Mouse (Mus musculus): ENCODE results near the gene Gfpt1. TPM values are rescaled to one million over a fixed set of nuclear protein-coding genes. Genes with fewer than 3 reads are reported as not detected.
A peak's percentile ranks its signal among the peaks of the same experiment; 100 is the strongest.

Gfpt1 gene
- 10.3 and 11.9 TPM in 2 replicates for polyA plus RNA-seq (2012; rRNA removed)

- 1% methylated on average over 68 of the region's 68 CpGs for WGBS
- peak; percentile 97 for DNase-seq
- TF ChIP-seq CTCF (conservative IDR thresholded peaks at IDR 0.05; ENCODE audit: insufficient read depth, insufficient read length, low read depth, low read length) = no peak
These were observed at the start of gene Gfpt1 for GRCm38 (mm10) chr6:87042337-87043130. TSS of gene Gfpt1 (plus strand) at chr6:87042846.

GRCm38 (mm10) chr6:86994254-86994653 lies 48.4 kb upstream of the Gfpt1 start:
- no peak overlapping the region for H3K4me3 ChIP-seq (ENCODE audit: insufficient read depth, low read depth, low read length)
- H3K27me3 ChIP-seq (replicated peaks; ENCODE audit: control insufficient read depth, insufficient read depth, low read length) = no peaks in the 10 kb centered on the region
- no peak for DNase-seq
- no peak overlapping the region for H3K27ac ChIP-seq (ENCODE audit: insufficient read depth, low read depth, low read length)
- 0 out of 2 replicates have a peak, but pooled peaks cover 4% of the 10 kb centered on the region for H3K4me1 ChIP-seq (ENCODE audit: control insufficient read depth, insufficient read depth, low read length)
- WGBS = 85% methylated on average over 4 of the region's 4 CpGs
- TF ChIP-seq CTCF (conservative IDR thresholded peaks at IDR 0.05; ENCODE audit: insufficient read depth, insufficient read length, low read depth, low read length) (no peak), POLR2A (IDR thresholded peaks at IDR 0.05; ENCODE audit: low read depth, low read length) (no peak)
- peaks cover 2% of the 10 kb centered on the region for H3K36me3 ChIP-seq (ENCODE audit: control insufficient read depth, insufficient read depth, low read length)

More at GRCm38 (mm10) chr6:87042337-87043130, at the start of gene Gfpt1:
- Histone ChIP-seq H3K36me3 (ENCODE audit: control insufficient read depth, insufficient read depth, low read length) (no peaks in the 10 kb centered on the region), H3K27me3 (replicated peaks; ENCODE audit: control insufficient read depth, insufficient read depth, low read length) (no peaks in the 10 kb centered on the region), H3K27ac (ENCODE audit: insufficient read depth, low read depth, low read length) (peak within 1 kb of the TSS; percentile 97), H3K4me3 (ENCODE audit: insufficient read depth, low read depth, low read length) (peak within 1 kb of the TSS; percentile 85), H3K4me1 (ENCODE audit: control insufficient read depth, insufficient read depth, low read length) (peaks cover 5% of the 10 kb centered on the region; the same call in 1 of the 2 replicates)

- no peak overlapping the region for H3K4me3 ChIP-seq (ENCODE audit: insufficient read depth, low read depth, low read length)
- WGBS = 70% methylated on average over 5 of the region's 5 CpGs
- TF ChIP-seq POLR2A (IDR thresholded peaks at IDR 0.05; ENCODE audit: low read depth, low read length) (no peak), CTCF (conservative IDR thresholded peaks at IDR 0.05; ENCODE audit: insufficient read depth, insufficient read length, low read depth, low read length) (no peak)
- H3K27ac ChIP-seq (ENCODE audit: insufficient read depth, low read depth, low read length) = no peak overlapping the region
- no peaks in the 10 kb centered on the region for H3K27me3 ChIP-seq (replicated peaks; ENCODE audit: control insufficient read depth, insufficient read depth, low read length)
- no peaks in the 10 kb centered on the region for H3K4me1 ChIP-seq (ENCODE audit: control insufficient read depth, insufficient read depth, low read length)
- peaks cover 2% of the 10 kb centered on the region for H3K36me3 ChIP-seq (ENCODE audit: control insufficient read depth, insufficient read depth, low read length)
- DNase-seq = peak; percentile 70
These were observed 45.9 kb upstream of the Gfpt1 start for GRCm38 (mm10) chr6:86996629-86997307.

- Histone ChIP-seq H3K36me3 (ENCODE audit: control insufficient read depth, insufficient read depth, low read length) (peaks cover 2% of the 10 kb centered on the region), H3K27ac (ENCODE audit: insufficient read depth, low read depth, low read length) (no peak overlapping the region), H3K27me3 (replicated peaks; ENCODE audit: control insufficient read depth, insufficient read depth, low read length) (no peaks in the 10 kb centered on the region), H3K4me3 (ENCODE audit: insufficient read depth, low read depth, low read length) (no peak overlapping the region), H3K4me1 (ENCODE audit: control insufficient read depth, insufficient read depth, low read length) (peaks cover 4% of the 10 kb centered on the region; the same call in 1 of the 2 replicates)
- DNase-seq = no peak
- WGBS = 86% methylated on average over 6 of the region's 6 CpGs
- no peak for TF ChIP-seq POLR2A (IDR thresholded peaks at IDR 0.05; ENCODE audit: low read depth, low read length)
- no peak for TF ChIP-seq CTCF (conservative IDR thresholded peaks at IDR 0.05; ENCODE audit: insufficient read depth, insufficient read length, low read depth, low read length)
These were observed 45.3 kb upstream of the Gfpt1 start for GRCm38 (mm10) chr6:86997360-86997759.

- peak; percentile 66 for DNase-seq
- no peak overlapping the region for H3K27ac ChIP-seq (ENCODE audit: insufficient read depth, low read depth, low read length)
These were observed 40.7 kb upstream of the Gfpt1 start for GRCm38 (mm10) chr6:87001995-87002394.

GRCm38 (mm10) chr6:87002521-87003055 lies 40.1 kb upstream of the Gfpt1 start:
- no peak for TF ChIP-seq POLR2A (IDR thresholded peaks at IDR 0.05; ENCODE audit: low read depth, low read length)
- TF ChIP-seq CTCF (conservative IDR thresholded peaks at IDR 0.05; ENCODE audit: insufficient read depth, insufficient read length, low read depth, low read length) = peak; percentile 78
- no peak overlapping the region for H3K4me3 ChIP-seq (ENCODE audit: insufficient read depth, low read depth, low read length)
- no peak overlapping the region for H3K27ac ChIP-seq (ENCODE audit: insufficient read depth, low read depth, low read length)
- DNase-seq = peak; percentile 93
- no peaks in the 10 kb centered on the region for H3K27me3 ChIP-seq (replicated peaks; ENCODE audit: control insufficient read depth, insufficient read depth, low read length)
- H3K4me1 ChIP-seq (ENCODE audit: control insufficient read depth, insufficient read depth, low read length) = peaks cover 7% of the 10 kb centered on the region; the same call in 1 of the 2 replicates
- WGBS = 34% methylated on average over 8 of the region's 8 CpGs
- no peaks in the 10 kb centered on the region; the same call in 1 of the 2 replicates for H3K36me3 ChIP-seq (ENCODE audit: control insufficient read depth, insufficient read depth, low read length)

More at GRCm38 (mm10) chr6:87001995-87002394, 40.7 kb upstream of the Gfpt1 start:
- TF ChIP-seq POLR2A (IDR thresholded peaks at IDR 0.05; ENCODE audit: low read depth, low read length) = no peak
- TF ChIP-seq CTCF (conservative IDR thresholded peaks at IDR 0.05; ENCODE audit: insufficient read depth, insufficient read length, low read depth, low read length) = no peak
- no peaks in the 10 kb centered on the region for H3K27me3 ChIP-seq (replicated peaks; ENCODE audit: control insufficient read depth, insufficient read depth, low read length)
- H3K36me3 ChIP-seq (ENCODE audit: control insufficient read depth, insufficient read depth, low read length) = no peaks in the 10 kb centered on the region; the same call in 1 of the 2 replicates
- peaks cover 7% of the 10 kb centered on the region; the same call in 1 of the 2 replicates for H3K4me1 ChIP-seq (ENCODE audit: control insufficient read depth, insufficient read depth, low read length)
- H3K4me3 ChIP-seq (ENCODE audit: insufficient read depth, low read depth, low read length) = no peak overlapping the region
- WGBS = 66% methylated on average over 6 of the region's 6 CpGs

Data from kidney, adult 2 months (tissue).